Mouse (Mus musculus) adrenal gland (tissue): Measurements from ENCODE around the gene Robo1.

Experiments
- intact Hi-C: fragments of 180-260 bp; cut with DNase I; formaldehyde crosslinking; loops from one replicate; pipeline ENCODE4 v1.15.1; 2025

Robo1 gene

DNA sequence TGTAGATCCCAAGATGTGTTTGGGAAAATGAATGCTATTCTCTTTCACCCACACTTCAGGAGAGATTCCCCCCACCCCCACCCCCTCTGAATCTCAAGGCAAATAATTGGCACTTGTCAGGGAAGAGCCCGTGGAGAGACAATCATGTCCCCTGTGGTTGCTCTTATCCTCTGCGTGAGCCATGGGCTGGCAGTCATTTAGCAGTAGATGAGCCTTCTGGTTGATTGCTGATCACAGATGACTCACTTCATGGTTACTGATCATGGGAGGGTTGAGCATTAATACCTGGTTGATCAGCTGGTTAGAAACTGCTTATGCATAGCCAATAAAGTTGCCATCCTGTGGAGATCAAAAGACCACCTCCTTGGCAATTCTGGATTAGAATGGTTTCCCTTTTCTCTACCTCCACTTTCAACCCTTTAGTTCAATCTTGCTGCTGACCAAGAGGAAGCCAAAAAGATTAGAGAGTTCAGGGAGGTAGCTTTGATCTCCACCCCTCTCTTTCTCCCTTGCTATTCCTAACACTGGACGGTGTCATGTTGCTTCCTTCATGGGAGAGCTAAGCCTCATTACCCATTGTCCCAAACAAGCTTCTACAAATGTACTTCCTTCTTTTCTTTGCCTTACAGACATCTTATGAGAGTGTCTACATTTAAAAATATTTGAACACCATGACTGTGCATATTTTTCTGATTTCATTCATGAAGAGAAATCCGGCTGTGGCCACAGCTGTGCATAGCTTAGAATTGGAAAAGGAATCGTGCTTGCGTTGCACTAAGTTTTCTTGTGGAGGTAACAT lies 362.3 kb downstream of the Robo1 start:
- intact Hi-C loops, result no loop called here

DNA sequence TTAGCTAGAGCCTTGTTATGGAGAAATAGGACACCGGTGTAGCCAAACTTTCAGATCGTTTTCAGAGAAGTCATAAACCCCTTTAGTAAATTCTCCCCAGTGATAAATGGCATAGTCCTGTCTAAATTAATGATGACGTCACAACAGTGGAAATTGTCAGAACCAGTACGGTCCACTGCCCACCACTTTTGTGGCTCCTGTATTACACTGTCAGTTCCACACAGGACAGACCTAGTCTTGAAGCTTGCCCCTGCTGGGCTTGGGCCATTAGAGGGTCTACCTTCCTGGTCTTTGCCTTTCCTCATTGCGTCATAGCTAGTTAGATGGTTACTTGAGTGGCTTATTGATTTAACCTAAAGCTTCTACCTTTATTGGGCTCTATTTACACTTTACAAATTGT lies 369.1 kb downstream of the Robo1 start:
- intact Hi-C loops, result no loop called here

DNA sequence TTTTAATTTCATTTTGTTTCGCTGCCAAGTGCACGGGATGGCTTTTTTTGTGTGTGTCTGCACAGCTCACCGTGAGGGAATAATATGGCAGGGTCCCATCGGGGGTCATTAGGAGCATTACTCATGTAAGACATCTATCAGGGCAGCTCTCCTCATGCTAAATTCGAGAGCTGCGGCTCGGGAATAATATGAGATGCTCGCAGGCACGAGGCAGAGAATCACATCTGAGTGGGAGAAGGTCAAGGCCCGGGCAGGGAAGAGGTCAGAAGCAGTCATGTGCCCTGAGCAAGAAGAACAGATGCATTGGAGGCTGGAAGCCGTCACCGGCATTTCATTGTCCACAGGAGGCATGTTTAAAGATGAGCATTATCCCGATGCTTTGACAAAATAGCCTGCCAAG lies 370.3 kb downstream of the Robo1 start:
- intact Hi-C loops, result no loop called here

DNA sequence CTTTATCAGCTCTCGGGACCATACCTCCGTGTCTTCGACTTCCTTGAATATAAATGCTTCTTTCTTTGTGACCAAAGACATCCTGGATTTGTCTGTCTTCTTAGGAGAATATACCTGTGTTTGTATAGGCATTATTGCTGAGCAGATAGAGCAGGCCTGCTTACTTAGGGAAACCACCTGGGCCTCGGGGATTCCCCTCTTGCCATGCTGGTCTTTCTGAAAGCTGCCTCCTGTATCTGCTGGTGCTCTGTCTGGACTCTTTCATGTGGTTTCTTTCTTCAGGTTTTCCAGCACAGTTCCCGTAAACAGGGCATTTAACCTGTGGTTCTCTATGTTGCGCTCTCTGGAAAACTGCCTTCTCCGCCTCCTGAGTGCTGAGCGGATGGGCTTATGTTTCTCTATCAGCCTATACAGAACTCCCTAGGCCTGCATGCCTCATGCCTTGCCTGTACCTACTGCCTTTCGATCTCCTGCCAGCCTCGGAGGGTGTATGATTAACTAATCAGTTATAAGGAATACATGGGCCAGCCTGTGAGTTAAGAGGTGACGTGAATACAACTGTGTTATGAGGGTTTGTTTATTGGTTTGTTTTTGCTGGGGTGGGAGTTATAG lies 370.9 kb downstream of the Robo1 start:
- intact Hi-C loops, result no loop called here

- intact Hi-C loops, result no loop called here
These were observed 377.7 kb downstream of the Robo1 start for GRCm38 (mm10) chr16:72685604-72686479.

GRCm38 (mm10) chr16:72686480-72687053 lies 378.5 kb downstream of the Robo1 start:
- intact Hi-C loops, result no loop called here

DNA sequence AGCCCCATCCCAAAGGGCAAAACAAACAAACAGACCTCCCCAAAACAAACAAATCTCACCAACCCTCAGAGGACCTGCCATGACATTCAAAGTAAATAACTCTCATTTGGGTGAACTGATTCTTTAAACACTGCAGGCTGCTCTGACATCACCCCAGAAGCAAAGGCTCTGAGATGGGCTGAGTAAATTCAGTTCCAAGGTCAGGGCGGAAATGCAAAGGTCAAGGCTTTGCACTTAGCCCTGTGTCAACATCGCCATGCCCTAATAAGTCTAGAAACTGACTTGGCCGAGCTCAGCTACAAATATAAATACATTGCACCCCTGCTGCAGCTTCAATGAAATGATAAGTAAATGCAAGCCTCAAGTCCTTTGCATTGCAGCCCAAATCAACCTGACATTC lies 379.5 kb downstream of the Robo1 start:
- intact Hi-C loops, result no loop called here

- intact Hi-C loops, result no loop called here
These were observed 380.1 kb downstream of the Robo1 start for GRCm38 (mm10) chr16:72688185-72688681.

- intact Hi-C loops, result loop anchor here (10.0 kb wide), 1 partner anchor 123 kb away; no protein-coding TSS in a partner anchor
These were observed 383.8 kb downstream of the Robo1 start for GRCm38 (mm10) chr16:72691909-72692308.

GRCm38 (mm10) chr16:72693446-72694274 lies 385.6 kb downstream of the Robo1 start:
- intact Hi-C loops, result loop anchor here (10.0 kb wide), 1 partner anchor 121 kb away; no protein-coding TSS in a partner anchor

DNA sequence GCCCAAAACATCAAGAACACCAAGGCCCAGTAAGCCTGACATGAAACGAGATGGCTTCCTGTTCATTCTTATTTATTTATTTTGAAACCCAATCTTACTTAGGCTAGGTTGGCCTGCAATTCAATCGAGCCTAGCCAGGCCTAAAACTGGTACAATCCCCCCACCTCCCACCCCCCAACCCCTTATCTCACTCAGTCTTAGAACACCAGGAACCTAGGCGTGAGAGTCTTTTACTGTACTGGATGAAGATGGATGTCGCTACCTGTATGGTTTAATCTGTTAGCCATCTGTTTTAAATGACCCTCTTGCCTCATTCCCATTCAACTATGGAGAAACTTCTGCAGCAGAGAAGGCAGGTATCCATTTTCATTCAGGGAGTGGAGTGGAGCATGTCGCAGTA lies 386.7 kb downstream of the Robo1 start:
- intact Hi-C loops, result loop anchor here (10.0 kb wide), 1 partner anchor 120 kb away; no protein-coding TSS in a partner anchor

DNA sequence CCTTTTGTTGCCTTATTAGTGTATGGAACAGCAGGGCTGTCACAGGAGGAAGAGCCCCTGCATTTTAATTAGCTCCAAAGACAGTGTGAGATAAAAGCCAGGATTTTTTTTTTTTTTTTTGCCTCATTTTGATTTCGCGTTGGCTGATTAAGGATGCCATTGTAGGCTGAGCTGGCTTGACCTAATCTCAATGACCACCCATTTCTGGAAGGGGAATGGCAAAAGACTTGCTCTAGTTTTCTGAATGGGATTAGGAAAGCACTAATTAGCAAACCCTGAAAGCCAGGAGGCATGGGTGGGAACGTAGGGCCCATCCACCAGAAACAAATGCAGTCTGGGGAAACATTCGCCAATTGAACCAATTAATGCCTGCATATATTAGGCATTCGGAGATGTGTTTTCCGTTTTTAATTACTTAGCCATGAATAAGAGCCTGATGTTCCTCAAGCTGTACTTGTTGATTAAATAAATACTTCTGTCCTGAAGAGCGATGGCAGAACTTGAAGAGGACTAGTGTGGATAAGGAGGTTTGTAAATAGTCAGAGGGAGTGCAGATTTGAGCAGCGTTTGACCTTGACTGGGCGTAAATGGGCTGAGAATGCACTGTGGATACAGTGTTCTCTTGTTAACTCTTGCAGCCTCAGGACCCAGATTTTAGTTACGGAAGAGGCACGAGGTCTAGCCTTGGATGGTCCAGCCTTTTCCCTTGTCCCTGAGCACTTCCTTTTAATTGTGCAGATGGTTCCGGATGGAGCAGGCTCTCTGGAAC lies 391.3 kb downstream of the Robo1 start:
- intact Hi-C loops, result loop anchor here (10.0 kb wide), 1 partner anchor 115 kb away; no protein-coding TSS in a partner anchor

DNA sequence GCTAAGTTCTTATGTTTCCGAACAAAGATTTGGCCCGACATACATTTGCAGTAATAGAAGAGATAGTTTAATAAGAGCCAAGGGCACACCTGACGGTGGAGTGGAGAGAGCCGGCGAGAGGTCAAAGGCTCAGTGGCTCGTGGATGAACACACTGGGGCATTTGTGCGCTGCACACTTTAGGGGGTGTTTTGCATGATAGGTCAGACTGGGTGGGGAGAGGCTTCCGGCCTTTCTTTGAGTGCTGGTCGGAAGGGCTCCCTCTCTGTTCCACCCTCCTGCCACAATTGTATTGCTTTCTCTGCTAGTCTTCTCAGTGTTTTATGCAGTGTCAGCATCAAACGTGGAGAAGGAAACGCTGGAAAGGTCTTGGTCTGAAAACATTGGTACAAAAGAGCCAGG lies 392.2 kb downstream of the Robo1 start:
- intact Hi-C loops, result no loop called here

GRCm38 (mm10) chr16:72703486-72703885 lies 395.4 kb downstream of the Robo1 start:
- intact Hi-C loops, result no loop called here

DNA sequence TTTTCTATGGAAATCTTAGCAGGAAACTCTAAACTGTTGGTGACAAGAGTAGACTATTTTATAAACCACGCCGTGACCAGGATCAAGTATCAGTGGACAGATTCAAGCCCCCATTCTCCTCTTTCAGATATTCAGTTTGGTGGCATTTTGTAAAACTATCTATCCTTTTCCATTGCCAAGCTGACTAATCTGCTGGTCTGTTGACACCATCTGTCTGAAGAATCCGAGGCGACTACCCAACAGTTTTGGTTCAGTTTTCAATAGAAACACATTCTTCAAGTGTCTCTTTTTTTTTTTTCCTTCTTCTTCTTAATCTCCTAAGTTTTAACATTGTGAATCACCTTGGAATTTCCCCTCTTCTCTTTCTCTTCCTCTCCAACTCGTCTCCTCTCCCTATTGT lies 397.7 kb downstream of the Robo1 start:
- intact Hi-C loops, result no loop called here

- intact Hi-C loops, result no loop called here
These were observed 400.4 kb downstream of the Robo1 start for GRCm38 (mm10) chr16:72708526-72708925.

- intact Hi-C loops, result no loop called here
These were observed 409.2 kb downstream of the Robo1 start for GRCm38 (mm10) chr16:72717118-72717802.

GRCm38 (mm10) chr16:72719063-72719462 lies 411.0 kb downstream of the Robo1 start:
- intact Hi-C loops, result no loop called here

GRCm38 (mm10) chr16:72720979-72721378 lies 412.9 kb downstream of the Robo1 start:
- intact Hi-C loops, result no loop called here
